Mouse (Mus musculus) heart, postnatal 0 days (tissue): ENCODE measurements around the gene Scube3. TPM values are rescaled to one million over a fixed set of nuclear protein-coding genes. Genes with fewer than 3 reads are reported as not detected.
A peak's percentile ranks its signal among the peaks of the same experiment; 100 is the strongest.

Experiments
- ATAC-seq: fragments of 200-750 bp; cut with Nextera tagmentation; 2 replicates; pipeline ENCODE4 v1.8.0; 2017; ENCODE audit warnings: low read depth, moderate number of reproducible peaks, moderate library complexity; ENCODE audit not compliant: insufficient read depth
- DNase-seq: peaks from one replicate; pipeline ENCODE4 v3.0.0-alpha.2; 2016; ENCODE audit warnings: low spot score
- H3K27ac ChIP-seq: fragments of 300-500 bp; sonication (generic); 2 replicates; pipeline ENCODE4 v1.5.1; 2014; ENCODE audit warnings: low read depth, mild to moderate bottlenecking
- H3K27me3 ChIP-seq: fragments of 300-500 bp; sonication (generic); 2 replicates; pipeline ENCODE4 v1.6.1; 2014; ENCODE audit warnings: low read length, mixed read lengths; ENCODE audit not compliant: control insufficient read depth, insufficient read depth
- H3K36me3 ChIP-seq: fragments of 300-500 bp; sonication (generic); replicated peaks from 2 replicates; pipeline ENCODE4 v1.6.1; 2014; ENCODE audit warnings: low read length, mixed read lengths; ENCODE audit not compliant: control insufficient read depth, insufficient read depth
- H3K4me1 ChIP-seq: fragments of 300-500 bp; sonication (generic); 2 replicates; pipeline ENCODE4 v1.6.1; 2014; ENCODE audit warnings: antibody characterized with exemption; ENCODE audit not compliant: control insufficient read depth, insufficient read depth
- H3K4me2 ChIP-seq: fragments of 300-500 bp; sonication (generic); 2 replicates; pipeline ENCODE4 v1.6.1; 2014; ENCODE audit warnings: low read depth, mild to moderate bottlenecking, low read length, moderate library complexity
- H3K4me3 ChIP-seq: fragments of 300-500 bp; sonication (generic); 2 replicates; pipeline ENCODE4 v1.5.1; 2014; ENCODE audit warnings: low read depth, low read length
- H3K9ac ChIP-seq: fragments of 300-500 bp; sonication (generic); replicated peaks from 2 replicates; pipeline ENCODE4 v1.6.1; 2014; ENCODE audit warnings: low read depth, low read length, mixed read lengths
- H3K9me3 ChIP-seq: fragments of 300-500 bp; sonication (generic); replicated peaks from 2 replicates; pipeline ENCODE4 v1.6.1; 2016; ENCODE audit warnings: low read length; ENCODE audit not compliant: control insufficient read depth
- CTCF ChIP-seq: IDR thresholded peaks from 2 replicates; pipeline ENCODE4 v1.5.1; 2016; ENCODE audit warnings: antibody characterized with exemption, control low read depth, low read depth
- EP300 ChIP-seq: IDR thresholded peaks from 2 replicates; pipeline ENCODE4 v1.6.1; 2016; ENCODE audit warnings: antibody characterized with exemption, low read depth
- whole genome bisulfite sequencing: fragments of 180-500 bp; shearing (Covaris S2); extraction: QIAGEN DNeasy Blood & Tissue Kit; methylation state at CpG from one replicate; pipeline ENCODE4 v1.1.7; 2014; 5-methylcytosine and 5-hydroxymethylcytosine counted together
- polyA plus RNA-seq: library from polyadenylated mRNA; unstranded; fragments of >200 nt; fragmentation: Nextera tagmentation; extraction: Ambion mirVana; gene quantifications from 2 replicates; pipeline ENCODE4 v1.2.1, GENCODE M21; 2015
- total RNA-seq: library from RNA; depleted of rRNA; stranded (reverse); fragments of >200 nt; gene quantifications from 2 replicates; pipeline ENCODE4 v1.2.3, GENCODE M21; 2014; ENCODE audit warnings: low replicate concordance

Scube3 gene
- total and polyA plus RNA-seq, 2 experiments from 2014 or later = 0.14 to 3.0 TPM

DNA sequence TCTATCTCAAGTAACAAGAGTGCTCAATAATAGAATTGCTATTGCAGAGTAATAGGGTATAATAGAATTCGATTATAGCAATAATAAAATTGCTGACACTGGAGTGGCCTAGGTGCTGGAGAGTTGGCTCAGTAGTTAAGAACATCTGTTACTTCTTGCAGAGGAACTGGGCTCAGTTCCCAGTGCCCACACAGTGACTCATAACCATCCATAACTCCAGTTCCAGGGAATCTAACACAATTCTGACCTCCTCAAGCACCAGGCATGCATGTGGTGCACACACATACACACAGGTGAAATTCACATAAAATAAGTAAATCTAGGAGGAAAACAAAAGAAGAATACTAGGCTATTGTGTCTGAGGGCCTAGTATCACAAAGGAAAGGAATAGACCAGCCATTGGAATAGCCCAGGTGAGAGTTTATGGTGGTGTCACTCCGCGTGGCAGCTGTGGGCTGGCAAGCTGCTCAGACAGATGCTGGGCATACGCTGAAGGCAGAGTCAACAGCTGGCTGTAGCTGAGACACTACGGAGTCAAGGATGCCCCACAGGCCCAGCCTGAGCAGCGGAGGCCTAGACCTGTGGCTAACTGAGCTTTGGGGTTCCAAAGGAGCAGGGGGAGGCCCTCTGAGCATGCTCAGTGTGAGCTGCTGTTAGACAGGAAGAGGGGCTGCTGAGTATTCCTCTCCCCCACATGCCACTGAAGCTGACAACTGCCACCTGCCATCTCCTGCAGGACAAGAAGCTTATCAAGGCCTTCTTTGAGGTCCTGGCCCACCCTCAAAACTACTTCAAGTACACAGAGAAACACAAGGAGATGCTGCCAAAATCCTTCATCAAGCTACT is 28.7 kb downstream of the Scube3 start:
- Histone ChIP-seq H3K4me2 (no peak overlapping the region), H3K4me1 (0 out of 2 replicates have a peak, but pooled peaks cover 5% of the 10 kb centered on the region), H3K4me3 (no peak overlapping the region), H3K9me3 (no peaks in the 10 kb centered on the region), H3K27me3 (0 out of 2 replicates have a peak, but pooled peaks cover 7% of the 10 kb centered on the region), H3K9ac (no peak overlapping the region), H3K27ac (no peak overlapping the region), H3K36me3 (no peaks in the 10 kb centered on the region)
- TF ChIP-seq CTCF (no peak), EP300 (no peak)
- no peak for DNase-seq
- 90% methylated on average over 6 of the region's 6 CpGs for WGBS
- no peak for ATAC-seq

DNA sequence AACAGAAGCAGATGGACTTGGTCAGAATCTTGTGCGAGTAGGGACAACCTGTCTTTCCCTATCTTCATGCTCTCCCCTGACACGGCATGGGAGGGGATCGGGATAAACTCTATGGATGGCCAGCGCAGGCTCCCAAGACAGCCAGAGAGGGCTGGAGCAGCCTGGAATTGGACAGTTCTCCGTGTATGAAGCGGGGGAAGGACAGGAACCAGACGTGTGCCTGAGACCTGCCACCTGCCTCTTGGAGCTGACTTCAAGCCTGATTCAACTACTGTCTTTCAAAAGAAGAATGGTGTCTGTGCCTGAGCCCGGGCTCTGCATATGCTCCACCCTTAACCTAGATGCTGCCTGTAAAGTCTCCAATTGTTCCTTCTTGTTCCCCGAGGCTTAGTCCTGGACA is 30.7 kb downstream of the Scube3 start:
- TF ChIP-seq EP300 = no peak
- TF ChIP-seq CTCF = no peak
- WGBS = 37% methylated on average over 9 of the region's 9 CpGs
- DNase-seq = no peak
- H3K4me1 ChIP-seq = 0 out of 2 replicates have a peak, but pooled peaks cover 9% of the 10 kb centered on the region
- no peak overlapping the region for H3K4me3 ChIP-seq
- no peak overlapping the region for H3K4me2 ChIP-seq
- no peaks in the 10 kb centered on the region for H3K9me3 ChIP-seq
- ATAC-seq = no peak
- no peaks in the 10 kb centered on the region for H3K27me3 ChIP-seq
- no peak overlapping the region for H3K27ac ChIP-seq
- H3K9ac ChIP-seq = no peak overlapping the region
- no peaks in the 10 kb centered on the region for H3K36me3 ChIP-seq

DNA sequence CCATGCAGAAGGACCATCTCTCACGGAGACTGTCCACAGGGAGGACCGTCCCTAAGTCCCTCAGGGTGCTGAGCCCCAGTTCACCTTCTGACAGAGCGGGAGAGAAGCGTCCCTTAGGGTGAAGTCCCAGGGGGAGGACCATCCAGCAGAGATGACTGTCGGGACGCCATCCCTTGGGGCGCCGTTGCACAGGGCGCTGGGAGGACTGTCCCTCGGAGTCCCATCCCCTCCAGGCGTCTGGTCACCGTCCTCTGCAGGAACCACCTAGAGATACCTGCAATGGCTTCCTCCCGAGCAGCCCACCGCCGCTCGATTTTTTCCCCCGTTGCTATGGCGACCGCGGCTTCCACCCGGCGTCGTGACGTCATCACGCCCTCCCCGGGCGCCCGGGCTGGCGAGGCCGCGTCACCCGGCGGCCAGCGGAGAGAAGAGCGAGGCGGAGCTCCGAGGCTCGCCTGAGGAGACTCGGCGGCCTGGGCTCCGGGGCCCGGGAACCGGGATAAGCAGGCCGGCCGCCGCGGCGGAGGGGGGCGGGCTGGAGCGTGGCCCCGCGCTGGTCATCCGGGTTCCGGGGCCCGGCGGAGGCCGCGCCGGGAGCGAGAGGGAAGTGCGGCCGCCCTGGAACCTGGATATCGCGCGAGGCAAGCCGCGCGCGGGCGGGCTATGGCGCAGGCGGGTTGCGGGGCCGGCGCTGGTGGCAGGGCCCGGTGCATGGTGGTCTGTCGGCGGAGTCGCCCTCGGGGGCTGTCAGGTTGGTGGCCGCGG is 35.0 kb downstream of the Scube3 start, which contains the start of gene Zfp523:
TSS of gene Zfp523 (plus strand) at position 355 of the 765 bp plus-strand sequence.
- ATAC-seq = peak; percentile 88

GRCm38 (mm10) chr17:28177540-28178046 is 35.7 kb downstream of the Scube3 start:
- Histone ChIP-seq H3K4me2 (peak overlapping the region; percentile 71), H3K27ac (peak overlapping the region; percentile 86), H3K27me3 (no peaks in the 10 kb centered on the region), H3K4me1 (peaks cover 34% of the 10 kb centered on the region), H3K4me3 (peak overlapping the region; percentile 77), H3K9ac (peak overlapping the region; percentile 80), H3K9me3 (no peaks in the 10 kb centered on the region), H3K36me3 (no peaks in the 10 kb centered on the region)
- whole genome bisulfite sequencing = 18% methylated on average over 11 of the region's 22 CpGs
- DNase-seq = peak; percentile 61
- peak; percentile 73 for ATAC-seq
- TF ChIP-seq CTCF (no peak), EP300 (no peak)

More for the DNA sequence above, 35.0 kb downstream of the Scube3 start, which contains the start of gene Zfp523:
- peak within 1 kb of the TSS; percentile 80 for H3K9ac ChIP-seq
- H3K36me3 ChIP-seq = no peaks in the 10 kb centered on the region
- no peaks in the 10 kb centered on the region for H3K27me3 ChIP-seq
- H3K4me2 ChIP-seq = peak within 1 kb of the TSS; percentile 71
- peak; percentile 75 for DNase-seq
- H3K4me3 ChIP-seq = peak within 1 kb of the TSS; percentile 77
- TF ChIP-seq CTCF (no peak), EP300 (no peak)
- peak within 1 kb of the TSS; percentile 86 for H3K27ac ChIP-seq
- WGBS = under 1% methylated on average over 70 of the region's 82 CpGs
- H3K9me3 ChIP-seq = no peaks in the 10 kb centered on the region
- H3K4me1 ChIP-seq = peaks cover 40% of the 10 kb centered on the region

DNA sequence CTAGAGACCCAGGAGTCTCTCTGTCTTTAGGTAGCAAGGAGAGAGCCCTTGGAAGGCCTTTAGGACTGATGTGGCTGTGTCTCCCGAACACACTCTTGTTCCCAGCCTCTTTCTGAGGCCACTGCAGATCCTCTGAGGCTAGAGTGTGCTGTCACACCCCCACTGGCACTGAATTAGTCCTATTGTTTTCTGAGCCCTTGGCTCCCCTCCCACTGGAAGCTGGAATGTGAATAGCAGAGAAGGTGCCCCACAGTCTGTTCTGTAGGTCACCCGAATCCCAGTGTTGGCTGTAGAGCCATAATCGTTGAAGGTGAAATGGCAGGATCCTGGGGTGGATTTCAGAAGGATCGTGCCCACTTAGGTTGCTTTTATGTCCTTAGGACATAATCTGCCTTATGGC is 38.4 kb downstream of the Scube3 start:
- H3K9me3 ChIP-seq = no peaks in the 10 kb centered on the region
- TF ChIP-seq CTCF (no peak), EP300 (no peak)
- 30% methylated on average over 4 of the region's 4 CpGs for WGBS
- H3K4me1 ChIP-seq = peaks cover 41% of the 10 kb centered on the region
- no peak overlapping the region for H3K4me3 ChIP-seq
- H3K4me2 ChIP-seq = peak overlapping the region; percentile 18
- H3K27me3 ChIP-seq = no peaks in the 10 kb centered on the region
- no peaks in the 10 kb centered on the region for H3K36me3 ChIP-seq
- H3K27ac ChIP-seq = peak overlapping the region; percentile 52
- 0 out of 2 replicates have a peak, but pooled peaks have one; percentile 22 for ATAC-seq
- peak; percentile 30 for DNase-seq
- H3K9ac ChIP-seq = no peak overlapping the region
